Mouse (Mus musculus): ENCODE measurements around the gene Stam2. TPM values are rescaled to one million over a fixed set of nuclear protein-coding genes. Genes with fewer than 3 reads are reported as not detected.

Gene Stam2
- polyA plus RNA-seq, 1 experiment = 6.3 TPM

DNA sequence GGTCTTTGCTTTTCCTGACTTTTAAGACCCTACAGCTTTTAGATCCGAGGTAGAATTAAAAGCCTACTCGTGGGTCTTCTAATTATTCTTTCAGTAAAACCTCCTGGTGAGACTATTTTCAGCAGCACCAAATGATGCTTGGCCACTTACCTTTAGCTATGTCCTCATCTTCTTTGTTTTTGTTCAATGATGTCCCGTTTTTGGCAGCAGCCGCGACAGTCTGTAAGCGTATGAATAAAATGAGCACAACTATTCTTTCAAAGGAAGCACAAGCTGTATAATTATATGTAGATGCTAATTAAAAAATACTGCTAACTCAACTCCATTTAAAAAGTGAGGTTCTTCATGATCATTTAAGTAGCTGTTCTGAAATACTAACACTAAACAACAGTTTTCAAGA is 26.5 kb downstream of the Stam2 start:
- WGBS = 93% methylated on average over 6 of the region's 6 CpGs
- H3K4me3 ChIP-seq (replicated peaks; ENCODE audit: control insufficient read depth, low read depth, low read length) = no peak overlapping the region
- no peaks in the 10 kb centered on the region for H3K4me1 ChIP-seq (ENCODE audit: control insufficient read depth, insufficient read depth, low read length)
- TF ChIP-seq CTCF (IDR thresholded peaks at IDR 0.05; ENCODE audit: control insufficient read depth, insufficient read depth, low read length) (no peak), POLR2A (IDR thresholded peaks at IDR 0.05; ENCODE audit: borderline replicate concordance, control insufficient read depth, low read depth, low read length) (no peak)
- no peak overlapping the region for H3K27ac ChIP-seq (ENCODE audit: control insufficient read depth, insufficient read depth, low read depth, low read length, poor library complexity)

GRCm38 (mm10) chr2:52714111-52714510 is 28.0 kb downstream of the Stam2 start:
- Histone ChIP-seq H3K4me3 (replicated peaks; ENCODE audit: control insufficient read depth, low read depth, low read length) (no peak overlapping the region), H3K4me1 (ENCODE audit: control insufficient read depth, insufficient read depth, low read length) (no peaks in the 10 kb centered on the region), H3K27ac (ENCODE audit: control insufficient read depth, insufficient read depth, low read depth, low read length, poor library complexity) (no peak overlapping the region)
- TF ChIP-seq POLR2A (IDR thresholded peaks at IDR 0.05; ENCODE audit: borderline replicate concordance, control insufficient read depth, low read depth, low read length) (no peak), CTCF (IDR thresholded peaks at IDR 0.05; ENCODE audit: control insufficient read depth, insufficient read depth, low read length) (no peak)
- WGBS = 90% methylated on average over 4 of the region's 4 CpGs

GRCm38 (mm10) chr2:52710804-52711203 is 31.3 kb downstream of the Stam2 start:
- TF ChIP-seq CTCF (IDR thresholded peaks at IDR 0.05; ENCODE audit: control insufficient read depth, insufficient read depth, low read length) (no peak), POLR2A (IDR thresholded peaks at IDR 0.05; ENCODE audit: borderline replicate concordance, control insufficient read depth, low read depth, low read length) (no peak)
- Histone ChIP-seq H3K4me1 (ENCODE audit: control insufficient read depth, insufficient read depth, low read length) (no peaks in the 10 kb centered on the region), H3K27ac (ENCODE audit: control insufficient read depth, insufficient read depth, low read depth, low read length, poor library complexity) (no peak overlapping the region), H3K4me3 (replicated peaks; ENCODE audit: control insufficient read depth, low read depth, low read length) (no peak overlapping the region)
- whole genome bisulfite sequencing = 89% methylated on average over 2 of the region's 2 CpGs

GRCm38 (mm10) chr2:52709417-52709816 is 32.7 kb downstream of the Stam2 start:
- no peak for TF ChIP-seq POLR2A (IDR thresholded peaks at IDR 0.05; ENCODE audit: borderline replicate concordance, control insufficient read depth, low read depth, low read length)
- TF ChIP-seq CTCF (IDR thresholded peaks at IDR 0.05; ENCODE audit: control insufficient read depth, insufficient read depth, low read length) = no peak
- no peak overlapping the region for H3K27ac ChIP-seq (ENCODE audit: control insufficient read depth, insufficient read depth, low read depth, low read length, poor library complexity)
- H3K4me3 ChIP-seq (replicated peaks; ENCODE audit: control insufficient read depth, low read depth, low read length) = no peak overlapping the region
- 82% methylated on average over 5 of the region's 5 CpGs for WGBS
- H3K4me1 ChIP-seq (ENCODE audit: control insufficient read depth, insufficient read depth, low read length) = no peaks in the 10 kb centered on the region

DNA sequence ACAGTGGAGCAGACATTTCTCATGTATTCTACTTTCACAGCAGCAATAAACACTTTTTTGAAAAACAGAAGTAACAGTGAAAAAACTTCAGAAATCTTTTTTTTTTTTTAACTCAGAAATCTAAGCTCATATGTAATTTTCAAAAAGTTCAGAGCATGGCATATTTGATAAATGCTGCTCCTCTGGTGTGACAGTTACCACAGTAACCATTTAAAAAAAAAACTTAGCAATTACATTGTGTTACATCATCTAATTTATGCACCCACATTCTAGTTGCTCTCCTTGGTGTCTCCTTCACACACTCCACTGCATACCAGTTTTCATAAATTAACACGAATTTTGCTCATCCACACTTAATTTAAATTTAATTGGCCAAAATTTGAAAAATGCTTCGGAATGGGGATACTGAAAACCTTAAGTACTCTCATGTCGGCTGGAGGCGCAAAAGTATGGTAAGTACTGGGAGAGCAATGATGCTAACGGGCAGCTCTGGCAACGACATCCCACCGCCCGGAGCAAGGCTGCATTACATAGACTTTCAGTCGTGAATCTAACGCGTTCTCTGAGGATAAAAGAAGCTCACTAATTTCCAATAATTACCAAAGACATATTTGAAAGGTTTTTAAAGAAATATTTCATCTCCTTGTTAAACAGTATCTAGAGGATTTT is 40.6 kb downstream of the Stam2 start:
- H3K27ac ChIP-seq (ENCODE audit: control insufficient read depth, insufficient read depth, low read depth, low read length, poor library complexity) = no peak overlapping the region
- TF ChIP-seq POLR2A (IDR thresholded peaks at IDR 0.05; ENCODE audit: borderline replicate concordance, control insufficient read depth, low read depth, low read length) (no peak), CTCF (IDR thresholded peaks at IDR 0.05; ENCODE audit: control insufficient read depth, insufficient read depth, low read length) (no peak)
- no peak overlapping the region for H3K4me3 ChIP-seq (replicated peaks; ENCODE audit: control insufficient read depth, low read depth, low read length)
- WGBS = 90% methylated on average over 11 of the region's 11 CpGs
- no peaks in the 10 kb centered on the region for H3K4me1 ChIP-seq (ENCODE audit: control insufficient read depth, insufficient read depth, low read length)

DNA sequence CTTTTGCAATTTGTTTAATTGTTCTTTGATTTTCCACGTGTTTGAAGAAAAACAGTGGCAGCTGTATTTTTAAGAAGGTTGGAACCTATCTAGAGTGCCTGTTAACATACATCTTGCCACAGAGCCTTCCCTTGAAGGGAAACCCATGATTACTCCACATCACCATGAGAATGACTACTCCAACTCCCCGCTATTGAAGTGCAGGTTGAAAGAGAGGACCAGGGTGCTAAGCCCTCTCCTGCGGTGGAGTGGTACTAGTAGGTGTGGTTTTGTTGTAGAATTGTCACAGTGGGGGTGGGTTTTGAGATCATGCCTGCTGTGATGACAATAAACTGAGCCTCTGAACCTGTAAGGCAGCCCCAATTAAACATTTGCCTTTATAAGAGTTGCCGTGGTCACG is 41.7 kb downstream of the Stam2 start:
- no peak overlapping the region for H3K27ac ChIP-seq (ENCODE audit: control insufficient read depth, insufficient read depth, low read depth, low read length, poor library complexity)
- WGBS = 92% methylated on average over 5 of the region's 5 CpGs
- no peak overlapping the region for H3K4me3 ChIP-seq (replicated peaks; ENCODE audit: control insufficient read depth, low read depth, low read length)
- no peak for TF ChIP-seq CTCF (IDR thresholded peaks at IDR 0.05; ENCODE audit: control insufficient read depth, insufficient read depth, low read length)
- no peak for TF ChIP-seq POLR2A (IDR thresholded peaks at IDR 0.05; ENCODE audit: borderline replicate concordance, control insufficient read depth, low read depth, low read length)
- H3K4me1 ChIP-seq (ENCODE audit: control insufficient read depth, insufficient read depth, low read length) = no peaks in the 10 kb centered on the region

GRCm38 (mm10) chr2:52694604-52695003 is 47.5 kb downstream of the Stam2 start:
- 83% methylated on average over 6 of the region's 6 CpGs for WGBS

DNA sequence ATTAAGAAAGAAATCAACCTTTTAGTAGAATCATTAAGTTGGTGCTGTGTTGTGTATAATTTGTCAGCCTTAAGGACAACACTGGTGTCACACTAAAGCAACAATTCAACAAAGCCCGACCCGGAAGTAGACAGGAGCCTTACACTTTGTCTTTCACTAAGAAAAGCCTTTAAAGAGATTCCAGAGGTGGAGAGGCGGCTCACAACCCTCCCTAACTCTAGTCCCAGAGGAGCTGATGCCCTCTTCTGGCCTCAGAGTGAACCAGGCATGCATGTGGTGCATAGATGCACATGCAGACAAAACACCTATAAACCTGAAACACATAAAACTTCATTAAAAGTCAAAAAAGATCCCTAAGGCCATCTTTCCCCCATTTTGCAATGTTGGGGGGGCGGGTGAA is 50.3 kb downstream of the Stam2 start:
- Histone ChIP-seq H3K4me3 (replicated peaks; ENCODE audit: control insufficient read depth, low read depth, low read length) (no peak overlapping the region), H3K4me1 (ENCODE audit: control insufficient read depth, insufficient read depth, low read length) (no peaks in the 10 kb centered on the region), H3K27ac (ENCODE audit: control insufficient read depth, insufficient read depth, low read depth, low read length, poor library complexity) (no peak overlapping the region)
- no peak for TF ChIP-seq POLR2A (IDR thresholded peaks at IDR 0.05; ENCODE audit: borderline replicate concordance, control insufficient read depth, low read depth, low read length)
- no peak for TF ChIP-seq CTCF (IDR thresholded peaks at IDR 0.05; ENCODE audit: control insufficient read depth, insufficient read depth, low read length)
- WGBS = 79% methylated on average over 4 of the region's 4 CpGs

More at GRCm38 (mm10) chr2:52694604-52695003, 47.5 kb downstream of the Stam2 start:
- H3K4me3 ChIP-seq (replicated peaks; ENCODE audit: control insufficient read depth, low read depth, low read length) = no peak overlapping the region
- TF ChIP-seq CTCF (IDR thresholded peaks at IDR 0.05; ENCODE audit: control insufficient read depth, insufficient read depth, low read length) = no peak
- no peak for TF ChIP-seq POLR2A (IDR thresholded peaks at IDR 0.05; ENCODE audit: borderline replicate concordance, control insufficient read depth, low read depth, low read length)
- H3K27ac ChIP-seq (ENCODE audit: control insufficient read depth, insufficient read depth, low read depth, low read length, poor library complexity) = no peak overlapping the region
- no peaks in the 10 kb centered on the region for H3K4me1 ChIP-seq (ENCODE audit: control insufficient read depth, insufficient read depth, low read length)

DNA sequence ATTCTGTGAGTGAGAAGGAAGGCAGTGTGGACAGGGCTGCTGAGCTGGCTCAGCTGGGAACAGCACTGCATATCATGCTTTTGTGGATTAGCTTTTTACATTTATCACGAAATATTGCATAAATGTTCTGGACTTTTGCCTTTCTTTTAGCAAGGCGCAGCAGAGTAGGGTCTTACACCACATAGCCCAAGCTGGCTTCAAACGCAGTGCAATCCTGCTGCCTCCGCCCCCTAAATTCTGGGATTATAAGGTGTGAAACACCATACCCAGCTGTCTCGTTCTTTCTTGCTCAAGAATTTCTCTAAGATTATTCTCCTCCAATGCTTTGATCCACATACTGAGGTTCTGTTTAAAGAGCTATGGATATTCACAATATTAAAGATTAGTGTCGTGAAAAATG is 55.5 kb downstream of the Stam2 start:
- TF ChIP-seq CTCF (IDR thresholded peaks at IDR 0.05; ENCODE audit: control insufficient read depth, insufficient read depth, low read length) (no peak), POLR2A (IDR thresholded peaks at IDR 0.05; ENCODE audit: borderline replicate concordance, control insufficient read depth, low read depth, low read length) (no peak)
- 78% methylated on average over 6 of the region's 6 CpGs for WGBS
- H3K4me1 ChIP-seq (ENCODE audit: control insufficient read depth, insufficient read depth, low read length) = no peaks in the 10 kb centered on the region
- no peak overlapping the region for H3K4me3 ChIP-seq (replicated peaks; ENCODE audit: control insufficient read depth, low read depth, low read length)
- no peak overlapping the region for H3K27ac ChIP-seq (ENCODE audit: control insufficient read depth, insufficient read depth, low read depth, low read length, poor library complexity)
